Mouse (Mus musculus) stomach, postnatal 0 days (tissue): ENCODE data around the gene Moap1.

ENCODE experiments used
- CTCF ChIP-seq: IDR thresholded peaks from 2 replicates; pipeline ENCODE4 v1.5.1; 2016; ENCODE audit warnings: antibody characterized with exemption, low read depth, mild to moderate bottlenecking, moderate library complexity
- EP300 ChIP-seq: optimal IDR thresholded peaks from 2 replicates; pipeline ENCODE3; 2016; ENCODE audit warnings: antibody characterized with exemption

GRCm38 (mm10) chr12:102744839-102745238 lies 1.4 kb upstream of the Moap1 start:
- TF ChIP-seq CTCF (0 out of 2 replicates have a peak, but pooled peaks have one; percentile 12), EP300 (no peak)
